Mouse (Mus musculus): ENCODE measurements at regions not wholly inside any gene's neighbourhood (a gene's known extent, or its start where the extent isn't known, plus 50 kb on each side); places are given as distances from the start of the nearest gene placed in this dataset.
"Not testable (repeated sequence)": the region's sequence is repeated elsewhere in the genome, so short reads cannot be mapped to it uniquely, and the experiment has no call there.

DNA sequence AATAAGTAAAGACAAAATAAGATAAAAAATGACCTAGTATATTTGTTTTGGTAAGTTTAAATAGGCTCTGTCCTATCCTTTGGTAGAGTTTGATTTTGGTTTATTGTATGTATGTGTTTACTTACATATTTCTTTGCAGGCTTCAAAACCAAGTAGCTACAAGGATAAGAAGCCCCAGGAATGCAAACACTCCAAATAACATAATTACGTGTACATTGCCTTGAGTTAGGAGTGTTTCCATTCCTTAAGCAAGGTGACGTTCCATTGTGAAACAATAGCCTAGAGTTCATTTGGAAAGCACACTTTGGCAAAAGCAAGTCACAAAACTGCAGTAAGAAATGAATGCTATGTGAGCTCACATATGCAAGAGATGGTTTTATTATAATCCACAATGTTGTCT, 404.2 kb downstream of the 1190002N15Rik start:
- Histone ChIP-seq H3K27ac (ENCODE audit: low read length) (no peak overlapping the region), H3K27me3 (replicated peaks; ENCODE audit: control insufficient read depth, insufficient read depth, low read length) (no peaks in the 10 kb centered on the region), H3K4me3 (replicated peaks; ENCODE audit: low read length) (no peak overlapping the region), H3K9ac (replicated peaks; ENCODE audit: low read depth, low read length) (no peak overlapping the region), H3K36me3 (ENCODE audit: control insufficient read depth, insufficient read depth) (no peaks in the 10 kb centered on the region), H3K4me2 (ENCODE audit: low read length) (no peak overlapping the region), H3K9me3 (ENCODE audit: control insufficient read depth, low read length) (no peaks in the 10 kb centered on the region), H3K4me1 (replicated peaks; ENCODE audit: control insufficient read depth, insufficient read depth, low read length) (no peaks in the 10 kb centered on the region)
- WGBS = 81% methylated on average over 2 of the region's 2 CpGs
- no peak for ATAC-seq

DNA sequence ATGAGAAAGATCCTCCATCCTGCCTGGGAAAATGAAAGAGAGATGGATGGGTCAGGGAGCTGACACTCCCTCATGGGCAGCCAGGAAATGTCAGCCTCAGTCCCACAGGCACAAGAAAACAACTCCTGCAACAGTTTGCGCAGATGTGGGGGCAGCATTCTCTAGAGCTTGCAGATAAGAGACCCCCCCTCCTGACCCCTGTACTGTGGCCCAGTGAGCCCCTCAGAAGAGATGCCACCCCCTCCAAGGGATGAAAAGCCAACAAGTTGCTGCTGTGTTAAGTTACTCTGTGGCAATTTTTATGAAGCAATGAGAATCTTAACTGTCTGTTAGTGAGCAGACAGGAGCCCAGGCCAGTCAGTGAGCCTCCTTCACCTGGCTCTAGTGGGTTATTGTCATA, 406.5 kb downstream of the 1190002N15Rik start:
- no peak overlapping the region for H3K4me3 ChIP-seq (replicated peaks; ENCODE audit: low read length)
- WGBS = 100% methylated on average over 1 of the region's 1 CpGs
- no peaks in the 10 kb centered on the region for H3K36me3 ChIP-seq (ENCODE audit: control insufficient read depth, insufficient read depth)
- H3K27ac ChIP-seq (ENCODE audit: low read length) = no peak overlapping the region
- H3K27me3 ChIP-seq (replicated peaks; ENCODE audit: control insufficient read depth, insufficient read depth, low read length) = no peaks in the 10 kb centered on the region
- H3K4me2 ChIP-seq (ENCODE audit: low read length) = no peak overlapping the region
- H3K9ac ChIP-seq (replicated peaks; ENCODE audit: low read depth, low read length) = no peak overlapping the region
- H3K9me3 ChIP-seq (ENCODE audit: control insufficient read depth, low read length) = no peaks in the 10 kb centered on the region
- no peak for ATAC-seq
- H3K4me1 ChIP-seq (replicated peaks; ENCODE audit: control insufficient read depth, insufficient read depth, low read length) = no peaks in the 10 kb centered on the region

DNA sequence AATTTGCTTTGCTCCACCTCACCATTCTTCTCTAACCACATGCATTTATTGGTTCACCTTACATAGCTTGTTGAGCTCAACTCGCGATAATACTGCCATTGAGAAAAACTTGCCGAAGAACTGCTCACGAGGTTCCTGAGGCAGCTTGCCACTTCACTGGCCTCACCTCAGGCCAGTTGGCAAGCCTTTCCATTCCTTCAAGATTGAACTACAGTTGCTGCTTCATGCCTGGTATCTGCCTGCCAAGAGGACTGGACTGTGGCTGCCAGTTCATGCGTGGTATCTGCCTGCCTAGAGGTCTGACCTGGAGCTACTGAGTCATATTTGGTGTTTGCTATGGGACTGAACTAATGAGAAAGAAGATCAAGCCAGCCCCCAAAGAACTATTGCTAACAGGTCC, 420.9 kb downstream of the 1190002N15Rik start:
- no peak for ATAC-seq
- Histone ChIP-seq H3K4me3 (replicated peaks; ENCODE audit: low read length) (no peak overlapping the region), H3K27me3 (replicated peaks; ENCODE audit: control insufficient read depth, insufficient read depth, low read length) (no peaks in the 10 kb centered on the region), H3K9ac (replicated peaks; ENCODE audit: low read depth, low read length) (no peak overlapping the region), H3K4me2 (ENCODE audit: low read length) (no peak overlapping the region), H3K9me3 (ENCODE audit: control insufficient read depth, low read length) (no peaks in the 10 kb centered on the region), H3K36me3 (ENCODE audit: control insufficient read depth, insufficient read depth) (no peaks in the 10 kb centered on the region), H3K27ac (ENCODE audit: low read length) (no peak overlapping the region), H3K4me1 (replicated peaks; ENCODE audit: control insufficient read depth, insufficient read depth, low read length) (no peaks in the 10 kb centered on the region)
- 89% methylated on average over 5 of the region's 5 CpGs for WGBS

DNA sequence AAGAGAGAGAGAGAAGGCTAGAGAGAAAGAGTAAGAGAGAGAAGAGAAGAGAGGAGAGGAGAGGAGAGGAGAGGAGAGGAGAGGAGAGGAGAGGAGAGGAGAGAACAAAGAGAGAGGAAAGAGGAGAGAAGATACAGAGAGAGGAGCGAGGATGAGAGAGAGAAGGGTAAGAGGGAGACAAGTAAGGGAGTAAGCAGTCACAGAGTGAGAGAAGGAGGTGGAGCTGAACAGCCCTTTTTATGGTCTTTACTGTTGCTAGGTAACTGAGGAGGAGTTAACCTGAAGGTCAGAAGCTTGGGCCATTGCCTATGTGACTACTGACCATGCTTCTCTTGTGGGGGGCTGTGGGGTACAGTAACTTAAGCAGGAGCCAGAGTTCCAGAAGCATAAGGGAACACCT, 430.2 kb downstream of the 1190002N15Rik start:
- not testable (repeated sequence) for H3K36me3 ChIP-seq (ENCODE audit: control insufficient read depth, insufficient read depth); H3K4me2 ChIP-seq (ENCODE audit: low read length); H3K27me3 ChIP-seq (replicated peaks; ENCODE audit: control insufficient read depth, insufficient read depth, low read length); ATAC-seq; H3K27ac ChIP-seq (ENCODE audit: low read length); H3K9ac ChIP-seq (replicated peaks; ENCODE audit: low read depth, low read length); H3K9me3 ChIP-seq (ENCODE audit: control insufficient read depth, low read length); H3K4me3 ChIP-seq (replicated peaks; ENCODE audit: low read length); H3K4me1 ChIP-seq (replicated peaks; ENCODE audit: control insufficient read depth, insufficient read depth, low read length)
- WGBS = 69% methylated on average over 1 of the region's 1 CpGs

DNA sequence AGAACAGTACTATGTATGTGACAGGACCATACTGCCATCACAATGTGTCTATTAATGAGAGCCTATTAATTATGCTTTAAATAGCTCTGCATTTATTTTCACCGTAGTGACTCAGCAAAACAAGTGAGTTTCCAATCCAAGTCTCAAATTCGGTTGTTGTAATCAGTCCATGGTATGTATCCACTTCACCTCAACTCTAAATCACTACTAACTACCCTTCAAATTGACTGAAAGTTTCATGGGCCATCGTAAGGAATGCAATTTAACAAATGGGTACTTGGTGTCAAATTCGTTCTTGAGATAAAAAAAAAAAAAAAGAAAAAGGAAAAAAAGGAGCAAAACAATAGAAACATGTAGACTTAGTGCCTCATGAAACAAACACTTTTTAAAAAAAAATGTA, 433.2 kb downstream of the 1190002N15Rik start:
- Histone ChIP-seq H3K9me3 (ENCODE audit: control insufficient read depth, low read length) (no peaks in the 10 kb centered on the region), H3K27ac (ENCODE audit: low read length) (no peak overlapping the region), H3K4me1 (replicated peaks; ENCODE audit: control insufficient read depth, insufficient read depth, low read length) (no peaks in the 10 kb centered on the region), H3K9ac (replicated peaks; ENCODE audit: low read depth, low read length) (no peak overlapping the region), H3K4me3 (replicated peaks; ENCODE audit: low read length) (no peak overlapping the region), H3K27me3 (replicated peaks; ENCODE audit: control insufficient read depth, insufficient read depth, low read length) (no peaks in the 10 kb centered on the region), H3K36me3 (ENCODE audit: control insufficient read depth, insufficient read depth) (no peaks in the 10 kb centered on the region), H3K4me2 (ENCODE audit: low read length) (no peak overlapping the region)
- 78% methylated on average over 4 of the region's 4 CpGs for WGBS
- no peak for ATAC-seq

DNA sequence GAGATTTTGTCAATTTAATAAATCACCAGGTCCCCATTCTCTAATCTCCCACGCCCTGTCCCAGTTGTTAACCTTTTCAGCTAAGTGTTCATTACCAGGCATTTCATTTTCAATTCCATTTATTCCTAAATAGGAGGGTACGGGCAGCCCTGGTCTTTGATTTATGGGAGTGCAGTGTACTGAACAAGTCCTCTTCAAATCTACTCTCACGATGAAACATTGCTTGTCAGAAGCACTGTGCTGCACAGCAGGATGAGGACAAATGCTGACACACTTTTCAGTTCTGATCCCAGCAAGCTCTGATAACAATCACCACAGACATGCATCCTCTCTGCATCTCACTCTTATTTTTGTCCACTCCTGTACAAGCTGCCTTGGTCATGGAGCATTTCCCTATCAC, 435.9 kb downstream of the 1190002N15Rik start:
- no peak for ATAC-seq
- 71% methylated on average over 3 of the region's 3 CpGs for WGBS

DNA sequence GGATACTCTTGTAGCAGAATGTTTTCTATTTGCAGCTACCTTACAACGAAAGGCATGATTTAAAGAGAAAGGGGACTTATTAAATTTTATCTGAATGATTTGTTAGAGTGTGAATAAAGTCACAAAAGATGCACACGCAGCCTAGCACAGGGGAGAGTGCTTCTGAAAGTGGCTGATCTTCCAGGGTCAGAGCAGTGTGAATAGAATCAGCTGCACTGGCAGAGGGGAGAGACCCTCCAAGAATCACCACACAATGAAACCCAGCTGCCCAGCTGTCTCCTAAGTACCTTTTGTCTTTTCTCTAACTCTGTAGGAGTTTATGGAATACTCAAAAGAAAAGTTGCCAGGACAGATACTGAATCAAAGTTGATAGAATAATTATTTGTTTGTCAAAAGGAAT, 443.1 kb downstream of the 1190002N15Rik start:
- Histone ChIP-seq H3K9me3 (ENCODE audit: control insufficient read depth, low read length) (no peaks in the 10 kb centered on the region), H3K27ac (ENCODE audit: low read length) (no peak overlapping the region), H3K27me3 (replicated peaks; ENCODE audit: control insufficient read depth, insufficient read depth, low read length) (no peaks in the 10 kb centered on the region), H3K4me2 (ENCODE audit: low read length) (no peak overlapping the region), H3K4me1 (replicated peaks; ENCODE audit: control insufficient read depth, insufficient read depth, low read length) (no peaks in the 10 kb centered on the region), H3K4me3 (replicated peaks; ENCODE audit: low read length) (no peak overlapping the region), H3K36me3 (ENCODE audit: control insufficient read depth, insufficient read depth) (no peaks in the 10 kb centered on the region), H3K9ac (replicated peaks; ENCODE audit: low read depth, low read length) (no peak overlapping the region)
- ATAC-seq = no peak
- 48% methylated on average over 2 of the region's 2 CpGs for whole genome bisulfite sequencing

More for the DNA sequence above, 435.9 kb downstream of the 1190002N15Rik start:
- no peak overlapping the region for H3K27ac ChIP-seq (ENCODE audit: low read length)
- no peaks in the 10 kb centered on the region for H3K4me1 ChIP-seq (replicated peaks; ENCODE audit: control insufficient read depth, insufficient read depth, low read length)
- no peaks in the 10 kb centered on the region for H3K36me3 ChIP-seq (ENCODE audit: control insufficient read depth, insufficient read depth)
- no peaks in the 10 kb centered on the region for H3K9me3 ChIP-seq (ENCODE audit: control insufficient read depth, low read length)
- H3K4me3 ChIP-seq (replicated peaks; ENCODE audit: low read length) = no peak overlapping the region
- no peaks in the 10 kb centered on the region for H3K27me3 ChIP-seq (replicated peaks; ENCODE audit: control insufficient read depth, insufficient read depth, low read length)
- H3K9ac ChIP-seq (replicated peaks; ENCODE audit: low read depth, low read length) = no peak overlapping the region
- H3K4me2 ChIP-seq (ENCODE audit: low read length) = no peak overlapping the region

DNA sequence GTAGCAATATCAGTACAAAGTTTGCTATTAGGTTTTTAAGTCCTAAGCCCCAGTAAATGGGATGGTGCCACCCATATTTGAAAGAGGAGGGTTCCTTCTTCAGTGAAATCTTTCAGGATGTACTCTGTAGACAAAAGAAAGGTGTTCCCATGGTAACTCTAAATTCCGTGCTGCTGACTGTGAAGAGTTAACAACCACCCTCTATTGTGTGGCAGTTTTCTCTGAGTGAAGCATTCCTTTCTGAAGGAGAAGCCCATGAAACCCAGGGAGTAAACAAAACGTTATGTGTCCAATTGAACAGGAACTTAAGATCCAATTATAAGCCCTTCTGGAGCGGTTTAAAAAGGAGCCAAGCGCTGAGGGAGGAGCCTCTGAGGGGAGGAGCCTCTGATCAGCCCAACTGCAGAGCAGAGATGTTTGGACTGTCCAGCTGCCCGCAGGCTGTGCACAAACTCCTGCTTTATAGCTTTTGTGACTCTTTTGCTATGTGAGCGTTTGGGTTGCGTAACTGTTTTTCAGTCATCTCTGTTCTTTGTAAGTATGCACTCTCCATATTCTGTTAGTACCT, 446.1 kb downstream of the 1190002N15Rik start:
- H3K27me3 ChIP-seq (replicated peaks; ENCODE audit: control insufficient read depth, insufficient read depth, low read length) = no peaks in the 10 kb centered on the region
- no peak overlapping the region for H3K27ac ChIP-seq (ENCODE audit: low read length)
- H3K36me3 ChIP-seq (ENCODE audit: control insufficient read depth, insufficient read depth) = no peaks in the 10 kb centered on the region
- no peaks in the 10 kb centered on the region for H3K4me1 ChIP-seq (replicated peaks; ENCODE audit: control insufficient read depth, insufficient read depth, low read length)
- no peak overlapping the region for H3K9ac ChIP-seq (replicated peaks; ENCODE audit: low read depth, low read length)
- H3K9me3 ChIP-seq (ENCODE audit: control insufficient read depth, low read length) = no peaks in the 10 kb centered on the region
- no peak overlapping the region for H3K4me3 ChIP-seq (replicated peaks; ENCODE audit: low read length)
- H3K4me2 ChIP-seq (ENCODE audit: low read length) = no peak overlapping the region
- peak; percentile 57 for ATAC-seq
- WGBS = 13% methylated on average over 7 of the region's 7 CpGs

DNA sequence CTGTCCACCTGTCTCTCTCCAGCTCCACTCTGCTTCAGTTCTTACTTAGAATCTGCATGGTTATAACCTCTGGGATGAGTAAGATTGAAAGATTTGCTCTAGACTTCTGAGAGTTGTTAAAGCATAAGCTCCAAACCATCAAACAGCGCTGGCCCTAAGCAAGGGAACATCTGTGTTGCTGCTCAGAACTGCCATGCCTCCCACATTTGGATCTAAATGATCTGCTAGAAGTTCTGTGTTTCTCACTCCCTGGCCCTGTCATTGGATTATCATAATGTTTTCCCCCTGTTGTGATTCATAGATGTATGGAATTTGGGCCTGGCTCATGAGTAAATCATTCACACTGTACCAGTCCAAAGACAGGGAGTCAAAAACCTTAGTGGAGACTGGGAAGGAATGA, 448.1 kb downstream of the 1190002N15Rik start:
- H3K27ac ChIP-seq (ENCODE audit: low read length) = no peak overlapping the region
- no peaks in the 10 kb centered on the region for H3K9me3 ChIP-seq (ENCODE audit: control insufficient read depth, low read length)
- H3K27me3 ChIP-seq (replicated peaks; ENCODE audit: control insufficient read depth, insufficient read depth, low read length) = no peaks in the 10 kb centered on the region
- WGBS = 90% methylated on average over 1 of the region's 1 CpGs
- H3K4me3 ChIP-seq (replicated peaks; ENCODE audit: low read length) = no peak overlapping the region
- no peak overlapping the region for H3K9ac ChIP-seq (replicated peaks; ENCODE audit: low read depth, low read length)
- H3K4me2 ChIP-seq (ENCODE audit: low read length) = no peak overlapping the region
- H3K36me3 ChIP-seq (ENCODE audit: control insufficient read depth, insufficient read depth) = no peaks in the 10 kb centered on the region
- no peak for ATAC-seq
- H3K4me1 ChIP-seq (replicated peaks; ENCODE audit: control insufficient read depth, insufficient read depth, low read length) = no peaks in the 10 kb centered on the region
